Mouse (Mus musculus): ENCODE data around the gene Cypt2. TPM values are rescaled to one million over a fixed set of nuclear protein-coding genes. Genes with fewer than 3 reads are reported as not detected.
"Not testable (repeated sequence)": the region's sequence is repeated elsewhere in the genome, so short reads cannot be mapped to it uniquely, and the experiment has no call there.

Gene Cypt2
- polyA plus RNA-seq (2014; fragmentation: Nextera tagmentation; extraction: Ambion mirVana), result not detected in 2 replicates

GRCm38 (mm10) chrX:105499472-105499871 lies at the start of gene Cypt2:
Cypt2 (plus strand) TSS chrX:105499772.
- H3K4me3 ChIP-seq (ENCODE audit: low read depth, low read length); H3K27ac ChIP-seq (ENCODE audit: low read depth, low read length); H3K4me1 ChIP-seq (replicated peaks; ENCODE audit: control insufficient read depth, insufficient read depth, low read length); DNase-seq (ENCODE audit: low spot score); H3K36me3 ChIP-seq (ENCODE audit: control insufficient read depth, insufficient read depth, low read length); H3K4me2 ChIP-seq; H3K9ac ChIP-seq (ENCODE audit: low read depth, low read length); H3K9me3 ChIP-seq (ENCODE audit: control insufficient read depth, low read length); ATAC-seq (replicated peaks; ENCODE audit: low FRiP score); H3K27me3 ChIP-seq (replicated peaks; ENCODE audit: control insufficient read depth, insufficient read depth, low read length): not testable (repeated sequence)
- 90% methylated on average over 4 of the region's 4 CpGs for WGBS

- Histone ChIP-seq H3K9ac (ENCODE audit: low read depth, low read length) (no peak overlapping the region), H3K27ac (ENCODE audit: low read depth, low read length) (no peak overlapping the region), H3K36me3 (ENCODE audit: control insufficient read depth, insufficient read depth, low read length) (no peaks in the 10 kb centered on the region), H3K4me1 (replicated peaks; ENCODE audit: control insufficient read depth, insufficient read depth, low read length) (no peaks in the 10 kb centered on the region), H3K27me3 (replicated peaks; ENCODE audit: control insufficient read depth, insufficient read depth, low read length) (no peaks in the 10 kb centered on the region), H3K9me3 (ENCODE audit: control insufficient read depth, low read length) (no peaks in the 10 kb centered on the region), H3K4me3 (ENCODE audit: low read depth, low read length) (no peak overlapping the region), H3K4me2 (no peak overlapping the region)
- ATAC-seq (replicated peaks; ENCODE audit: low FRiP score), result no peak
- no peak for DNase-seq (ENCODE audit: low spot score)
- 82% methylated on average over 6 of the region's 6 CpGs for WGBS
These were observed 46.7 kb downstream of the Cypt2 start for GRCm38 (mm10) chrX:105546234-105546633.

Data from liver, embryonic 11.5 days (tissue).